Mouse (Mus musculus) B cell, adult 62 days (primary cell): ENCODE measurements around the gene Arpc5l. TPM values are rescaled to one million over a fixed set of nuclear protein-coding genes. Genes with fewer than 3 reads are reported as not detected.

Experiments used
- total RNA-seq: library from RNA; stranded (reverse); gene quantifications from 4 replicates; pipeline ENCODE4 v1.2.4, GENCODE M21; 2023

Arpc5l gene
- total RNA-seq, result 168 to 177 TPM (median 172 TPM) in 4 replicates

GRCm38 (mm10) chr2:39004880-39005435 is at the start of gene Arpc5l:
Arpc5l (plus strand) TSS chr2:39005348.

GRCm38 (mm10) chr2:38997386-38998374 is 7.5 kb upstream of the Arpc5l start, which contains the start of gene Wdr38:
Wdr38 (plus strand) TSS chr2:38997476.

GRCm38 (mm10) chr2:39005574-39006079 is 479 bp downstream of the Arpc5l start, which contains the start of gene Rpl35:
Rpl35 (minus strand) TSS chr2:39005624.

Other genes with a start within 250 kb of the Arpc5l start
- gene Nr6a1, start 77.7 kb upstream of the Arpc5l start, total RNA-seq, result 2.0 to 3.9 TPM (median 2.1 TPM) in 4 replicates
- not detected in 4 replicates for gene Olfml2a, start 73.4 kb upstream of the Arpc5l start, total RNA-seq
- gene Wdr38, start 7.9 kb upstream of the Arpc5l start, total RNA-seq, result 0.21 to 0.97 TPM (median 0.53 TPM) in 4 replicates
- 769 to 833 TPM (median 803 TPM) in 4 replicates for gene Rpl35, start 276 bp downstream of the Arpc5l start, total RNA-seq
- gene Golga1, start 60.2 kb downstream of the Arpc5l start, total RNA-seq, result 27.6 to 31.8 TPM (median 29.6 TPM) in 4 replicates
- gene Scai, start 185.4 kb downstream of the Arpc5l start, total RNA-seq, result 33.9 to 41.7 TPM (median 37.9 TPM) in 4 replicates
- 80.7 to 96.9 TPM (median 83.5 TPM) in 4 replicates for gene Ppp6c, start 221.1 kb downstream of the Arpc5l start, total RNA-seq